Mouse (Mus musculus) cerebellum, adult 2 months (tissue): ENCODE data around the gene Krtap5-1.

Experiments
- CTCF ChIP-seq: fragments of 200-500 bp; IDR thresholded peaks from 2 replicates; pipeline ENCODE4 v1.5.1; 2011; ENCODE audit warnings: low read depth, mild to moderate bottlenecking, control low read depth, low read length, moderate library complexity, borderline replicate concordance; ENCODE audit not compliant: insufficient read depth
- POLR2A ChIP-seq: fragments of 200-500 bp; IDR thresholded peaks from 2 replicates; pipeline ENCODE4 v1.6.1; 2011; ENCODE audit warnings: low read length, control low read depth, borderline replicate concordance; ENCODE audit not compliant: insufficient read depth

GRCm38 (mm10) chr7:142285130-142285835, 11.6 kb downstream of the Krtap5-1 start:
- TF ChIP-seq POLR2A (no peak), CTCF (peak; percentile 46; the same call in 1 of the 2 replicates)
